Mouse (Mus musculus) heart, adult 9 months (tissue): ENCODE measurements around the gene Lrrc4.

ENCODE experiments used
- DNase-seq, 2 experiments: peaks; one replicate each; pipeline ENCODE4 v3.0.0; 2022; ENCODE audit warnings: low spot score in 2 of 2

Gene Lrrc4

GRCm38 (mm10) chr6:28854598-28854997 is 23.1 kb upstream of the Lrrc4 start:
- no peak for DNase-seq

GRCm38 (mm10) chr6:28853654-28854053 is 22.1 kb upstream of the Lrrc4 start:
- no peak for DNase-seq

- no peak for DNase-seq
These were observed 21.6 kb upstream of the Lrrc4 start for GRCm38 (mm10) chr6:28853164-28853563.

- no peak for DNase-seq
These were observed 20.8 kb upstream of the Lrrc4 start for GRCm38 (mm10) chr6:28852342-28852741.

- DNase-seq = no peak
These were observed 18.9 kb upstream of the Lrrc4 start for GRCm38 (mm10) chr6:28850326-28850900.

GRCm38 (mm10) chr6:28849317-28849716 is 17.8 kb upstream of the Lrrc4 start:
- no peak for DNase-seq

- DNase-seq = no peak
These were observed 17.3 kb upstream of the Lrrc4 start for GRCm38 (mm10) chr6:28848891-28849290.

GRCm38 (mm10) chr6:28848285-28848794 is 16.8 kb upstream of the Lrrc4 start:
- DNase-seq = no peak

GRCm38 (mm10) chr6:28847616-28848015 is 16.1 kb upstream of the Lrrc4 start:
- DNase-seq = peak; percentile 21 to 24

- no peak for DNase-seq
These were observed 14.1 kb upstream of the Lrrc4 start for GRCm38 (mm10) chr6:28845610-28846009.

- no peak for DNase-seq
These were observed 11.1 kb upstream of the Lrrc4 start for GRCm38 (mm10) chr6:28842375-28843276.

- no peak for DNase-seq
These were observed 10.0 kb upstream of the Lrrc4 start for GRCm38 (mm10) chr6:28841569-28841968.

GRCm38 (mm10) chr6:28836600-28836999 is 5.1 kb upstream of the Lrrc4 start:
- no peak for DNase-seq

GRCm38 (mm10) chr6:28834046-28834445 is 2.5 kb upstream of the Lrrc4 start:
- no peak for DNase-seq

- peak in 1 of 2 experiments; percentile 12 for DNase-seq
These were observed 1.9 kb upstream of the Lrrc4 start for GRCm38 (mm10) chr6:28833380-28833822.

- DNase-seq = no peak
These were observed 1.3 kb upstream of the Lrrc4 start for GRCm38 (mm10) chr6:28832751-28833291.

GRCm38 (mm10) chr6:28831854-28832750 is 555 bp upstream of the Lrrc4 start:
- no peak for DNase-seq

GRCm38 (mm10) chr6:28830306-28830705 is 1.2 kb downstream of the Lrrc4 start:
- DNase-seq = no peak

- no peak for DNase-seq
These were observed 3.0 kb downstream of the Lrrc4 start for GRCm38 (mm10) chr6:28828593-28828992.

GRCm38 (mm10) chr6:28827565-28827964 is 4.0 kb downstream of the Lrrc4 start:
- no peak for DNase-seq

- DNase-seq = no peak
These were observed 4.7 kb downstream of the Lrrc4 start for GRCm38 (mm10) chr6:28826689-28827389.
